Mouse (Mus musculus) granulocyte monocyte progenitor cell, adult 5-6 weeks (primary cell): ENCODE data around the gene Fam126b. TPM values are rescaled to one million over a fixed set of nuclear protein-coding genes. Genes with fewer than 3 reads are reported as not detected.

ENCODE experiments used
- total RNA-seq, 2 experiments: library from RNA; stranded (forward) in 1 of 2; stranded (reverse) in 1 of 2; fragments of 200-712, 200-1000 nt in 1 of 2; fragments of >200 nt in 1 of 2; fragmentation: Nextera tagmentation in 1 of 2; gene quantifications; 2 replicates each; pipeline ENCODE4 v1.2.3; 2014 to 2017

The Fam126b gene
- total RNA-seq, 2 experiments from 2014 or later, result 14.6 to 25.2 TPM

Other genes starting within 250 kb of the Fam126b start
- 149 and 150 TPM in 2 replicates for gene Bzw1, start 193.4 kb downstream of the Fam126b start, total RNA-seq (2014; fragmentation: Nextera tagmentation)
- 190 and 212 TPM in 2 replicates for gene Bzw1, start 193.4 kb downstream of the Fam126b start, total RNA-seq (2017)
- gene Clk1, start 162.3 kb downstream of the Fam126b start, total RNA-seq (2014; fragmentation: Nextera tagmentation), result 227 and 268 TPM in 2 replicates
- 362 and 373 TPM in 2 replicates for gene Clk1, start 162.3 kb downstream of the Fam126b start, total RNA-seq (2017)
- gene Nif3l1, start 141.2 kb downstream of the Fam126b start, total RNA-seq (2014; fragmentation: Nextera tagmentation), result 17.0 and 28.4 TPM in 2 replicates
- gene Nif3l1, start 141.2 kb downstream of the Fam126b start, total RNA-seq (2017), result 36.9 and 48.7 TPM in 2 replicates
- gene Ppil3, start 140.8 kb downstream of the Fam126b start, total RNA-seq (2014; fragmentation: Nextera tagmentation), result 53.0 and 77.8 TPM in 2 replicates
- gene Ppil3, start 140.8 kb downstream of the Fam126b start, total RNA-seq (2017), result 87.0 and 141 TPM in 2 replicates
- gene Orc2, start 81.2 kb downstream of the Fam126b start, total RNA-seq (2014; fragmentation: Nextera tagmentation), result 30.3 and 35.4 TPM in 2 replicates
- gene Orc2, start 81.2 kb downstream of the Fam126b start, total RNA-seq (2017), result 71.1 and 79.5 TPM in 2 replicates
- gene Ndufb3, start 61 bp upstream of the Fam126b start, total RNA-seq (2014; fragmentation: Nextera tagmentation), result 120 and 177 TPM in 2 replicates
- 62.3 and 124 TPM in 2 replicates for gene Ndufb3, start 61 bp upstream of the Fam126b start, total RNA-seq (2017)
- gene Als2cr12, start 109.7 kb upstream of the Fam126b start, total RNA-seq (2014; fragmentation: Nextera tagmentation), result not detected in 2 replicates
- not detected in 2 replicates for gene Als2cr12, start 109.7 kb upstream of the Fam126b start, total RNA-seq (2017)
- gene Cflar, start 125.2 kb upstream of the Fam126b start, total RNA-seq (2014; fragmentation: Nextera tagmentation), result 81.6 and 114 TPM in 2 replicates
- 95.6 and 100 TPM in 2 replicates for gene Cflar, start 125.2 kb upstream of the Fam126b start, total RNA-seq (2017)
- gene Casp8, start 209.1 kb upstream of the Fam126b start, total RNA-seq (2014; fragmentation: Nextera tagmentation), result 106 and 119 TPM in 2 replicates
- gene Casp8, start 209.1 kb upstream of the Fam126b start, total RNA-seq (2017), result 133 and 147 TPM in 2 replicates